Mouse (Mus musculus) thymus, adult 2 months (tissue): ENCODE data around the gene Me1.

Experiments
- CTCF ChIP-seq: fragments of 200-500 bp; IDR thresholded peaks from 2 replicates; pipeline ENCODE4 v1.5.1; 2012; ENCODE audit warnings: mild to moderate bottlenecking, control low read depth, low read length, moderate library complexity, borderline replicate concordance; ENCODE audit not compliant: control insufficient read depth, poor library complexity, insufficient read depth; ENCODE audit errors: extremely low read depth
- POLR2A ChIP-seq: fragments of 200-500 bp; IDR thresholded peaks from 2 replicates; pipeline ENCODE4 v1.6.1; 2012; ENCODE audit warnings: mild to moderate bottlenecking, low read length, control low read depth, moderate library complexity; ENCODE audit not compliant: control insufficient read depth, poor library complexity, insufficient read depth; ENCODE audit errors: extremely low read depth

DNA sequence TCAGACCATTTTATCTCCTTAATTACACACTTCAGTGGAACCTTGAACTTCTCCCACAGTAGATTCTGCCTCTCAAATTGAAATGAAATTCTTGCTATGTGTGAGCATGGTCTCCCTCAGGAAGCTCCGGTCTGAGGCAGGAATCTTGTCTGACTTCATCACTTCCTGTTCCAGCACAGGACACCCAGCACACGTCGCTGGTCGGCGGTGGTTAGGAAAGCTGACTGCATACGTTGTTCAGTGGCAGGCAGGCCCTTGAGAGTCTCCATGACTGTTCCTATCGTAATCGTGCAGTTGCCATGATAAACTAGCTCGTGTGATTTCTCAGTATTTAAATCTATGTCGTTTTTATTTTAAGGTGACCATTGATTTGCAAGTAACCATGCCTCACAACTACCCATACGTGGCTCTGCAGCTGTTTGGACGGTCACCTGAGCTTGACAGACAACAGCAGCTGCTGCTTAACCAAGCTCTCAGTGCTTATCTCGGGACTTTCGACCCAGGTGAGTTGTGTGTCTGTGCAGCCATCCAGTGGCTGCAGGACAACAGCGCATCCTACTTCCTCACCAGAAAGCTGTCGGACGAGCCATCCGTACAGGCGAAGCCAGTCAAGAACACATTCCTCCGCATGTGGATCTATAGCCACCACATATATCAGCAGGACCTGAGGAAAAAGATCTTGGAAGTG, 122.0 kb downstream of the Me1 start:
- TF ChIP-seq CTCF = no peak
- TF ChIP-seq POLR2A = no peak
